ENCODE assay signal across 8 mouse cellular contexts in the genomic region with DNA sequence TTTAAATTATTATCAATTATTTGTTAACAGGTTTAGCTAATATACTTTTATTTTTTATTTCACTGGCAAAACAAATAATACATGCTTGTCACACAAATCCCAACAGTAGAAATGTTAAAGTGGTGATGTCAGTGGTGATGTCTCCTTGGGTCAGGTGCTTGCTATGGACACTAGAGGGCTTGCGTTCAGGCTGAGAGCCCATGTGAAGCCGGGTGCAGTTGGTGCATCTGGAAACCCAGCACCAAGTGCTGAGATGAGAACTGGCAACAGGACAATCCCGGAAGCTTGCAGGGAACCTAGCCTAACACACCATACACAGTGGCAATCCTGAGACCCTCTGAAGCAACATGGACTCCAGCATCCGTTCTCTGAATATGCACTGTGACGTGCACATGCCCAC.
A peak's percentile ranks its signal among the peaks of the same experiment; 100 is the strongest.
DNase-seq lines count a peak whose midpoint lies in the region; ATAC-seq and TF ChIP-seq lines count a peak whose summit lies in the region.

No protein-coding gene starts in this region.

- no peak for TF ChIP-seq POLR2A in cortical plate, adult 2 months (IDR thresholded peaks at IDR 0.05; ENCODE audit: extremely low read depth, insufficient read depth, low read length)

- peak; percentile 19 for TF ChIP-seq CTCF in C2C12 (IDR thresholded peaks at IDR 0.05; ENCODE audit: control insufficient read depth, insufficient read depth, insufficient read length)
- peak; percentile 22; the same call in 1 of the 2 replicates for TF ChIP-seq CTCF in cortical plate, adult 2 months (IDR thresholded peaks at IDR 0.05; ENCODE audit: extremely low read depth, insufficient read depth, low read length)

- WGBS in heart, embryonic 10.5 days = 75% methylated on average over 5 of the region's 5 CpGs

- H3K4me3 ChIP-seq in heart, embryonic 10.5 days = no peak overlapping the region
- H3K4me3 ChIP-seq in C2C12 (ENCODE audit: insufficient read depth, poor library complexity, severe bottlenecking) = no peak overlapping the region
- no peak overlapping the region for H3K4me3 ChIP-seq in cortical plate, adult 2 months (ENCODE audit: insufficient read depth, low read length)

- ATAC-seq in cerebellum, adult (ENCODE audit: insufficient number of reproducible peaks, low FRiP score, low TSS enrichment) = no peak

- no peak for DNase-seq in heart, embryonic 10.5 days (ENCODE audit: low spot score)
- DNase-seq in heart, postnatal 25 days (ENCODE audit: low spot score) = no peak
- peak; percentile 66 for DNase-seq in mesoderm, embryonic 11.5 days (ENCODE audit: low read depth, low spot score)
- DNase-seq in left cerebral cortex, postnatal 25 days (ENCODE audit: low spot score in 2 of 2) = no peak
- no peak for DNase-seq in left cerebral cortex, adult 9 months (ENCODE audit: low spot score in 2 of 2)

- intact Hi-C loops in heart, postnatal 25 days (cut with DNase I) = loop anchor here (10.0 kb wide), 1 partner anchor 956 kb away; no protein-coding TSS in a partner anchor
- intact Hi-C loops in left cerebral cortex, postnatal 25 days (cut with DNase I) = loop anchor here (5.0 kb wide), 2 partner anchors 483 to 768 kb away; no protein-coding TSS in a partner anchor

- H3K79me3 ChIP-seq in C2C12 (ENCODE audit: low read depth) = no peaks in the 10 kb centered on the region

- H3ac ChIP-seq in C2C12 (ENCODE audit: control insufficient read depth, insufficient read length, low read depth) = no peak overlapping the region

- H3K36me3 ChIP-seq in heart, embryonic 10.5 days = no peaks in the 10 kb centered on the region
- no peaks in the 10 kb centered on the region for H3K36me3 ChIP-seq in C2C12 (ENCODE audit: control insufficient read depth, insufficient read depth)

- no peaks in the 10 kb centered on the region for H3K79me2 ChIP-seq in C2C12 (ENCODE audit: control insufficient read depth, insufficient read depth)

- peaks cover 52% of the 10 kb centered on the region for H3K4me1 ChIP-seq in heart, embryonic 10.5 days
- H3K4me1 ChIP-seq in cortical plate, adult 2 months (ENCODE audit: control insufficient read depth, insufficient read depth, low read length) = peaks cover 2% of the 10 kb centered on the region

- no peaks in the 10 kb centered on the region for H3K27me3 ChIP-seq in heart, embryonic 10.5 days (ENCODE audit: insufficient read depth, poor library complexity, severe bottlenecking)
- no peaks in the 10 kb centered on the region for H3K27me3 ChIP-seq in C2C12 (ENCODE audit: control insufficient read depth, insufficient read depth, insufficient read length)

- no peaks in the 10 kb centered on the region for H3K9me3 ChIP-seq in heart, embryonic 10.5 days

- peak overlapping the region; percentile 2; the same call in 1 of the 2 replicates for H3K27ac ChIP-seq in heart, embryonic 10.5 days
- H3K27ac ChIP-seq in cortical plate, adult 2 months (ENCODE audit: insufficient read depth, low read length) = no peak overlapping the region

TF ChIP-seq in C2C12, 6 proteins besides CTCF, POLR2A, EP300 and RAD21:
- TF ChIP-seq FOSL1 (IDR thresholded peaks at IDR 0.05; ENCODE audit: insufficient read depth, low read length, poor library complexity, severe bottlenecking) = no peak
- TF ChIP-seq CEBPB (IDR thresholded peaks at IDR 0.05; ENCODE audit: low read depth) = no peak
- TF ChIP-seq MYOD1 (IDR thresholded peaks at IDR 0.05; ENCODE audit: control insufficient read depth, insufficient read length, low read depth) = no peak
- no peak for TF ChIP-seq MYOG (IDR thresholded peaks at IDR 0.05; ENCODE audit: control insufficient read depth, extremely low read depth, insufficient read length)
- TF ChIP-seq MAX (IDR thresholded peaks at IDR 0.05) = no peak
- TF ChIP-seq USF1 (IDR thresholded peaks at IDR 0.05; ENCODE audit: low read depth) = no peak
